Mouse (Mus musculus) MEL (cell line): ENCODE results near the gene Creb5. TPM values are rescaled to one million over a fixed set of nuclear protein-coding genes. Genes with fewer than 3 reads are reported as not detected.

Source experiments
- DNase-seq: peaks from one replicate; pipeline ENCODE4 v3.0.0; 2011; ENCODE audit warnings: low read depth, low spot score
- H3K27ac ChIP-seq: 2 replicates; pipeline ENCODE4 v1.5.1; 2012; ENCODE audit warnings: low read depth, mild to moderate bottlenecking, control low read depth, low read length, moderate library complexity; ENCODE audit not compliant: control insufficient read depth
- H3K27me3 ChIP-seq, 2 experiments: fragments of 150-350 bp in 1 of 2; sonication (generic) in 1 of 2; 2 replicates each; pipeline ENCODE4 v1.6.1; 2012; ENCODE audit warnings: low read length in 2 of 2, mild to moderate bottlenecking in 2 of 2, improper control_type of control experiment in 1 of 2, moderate library complexity in 1 of 2; ENCODE audit not compliant: insufficient read depth in 2 of 2, control insufficient read depth in 1 of 2
- H3K36me3 ChIP-seq, 2 experiments: 2 replicates each; pipeline ENCODE4 v1.6.1; 2012 to 2014; ENCODE audit warnings: low read length in 2 of 2, improper control_type of control experiment in 1 of 2, inconsistent platforms in 1 of 2, mild to moderate bottlenecking in 1 of 2; ENCODE audit not compliant: insufficient read depth in 2 of 2, control insufficient read depth in 1 of 2
- H3K4me1 ChIP-seq, 2 experiments: fragments of 150-350 bp in 1 of 2; sonication (generic) in 1 of 2; 2 replicates each; pipeline ENCODE4 v1.6.1; 2012; ENCODE audit warnings: low read length in 2 of 2, improper control_type of control experiment in 1 of 2, mild to moderate bottlenecking in 1 of 2; ENCODE audit not compliant: insufficient read depth in 2 of 2, control insufficient read depth in 1 of 2
- H3K4me3 ChIP-seq, 2 experiments: fragments of 150-350 bp in 1 of 2; sonication (generic) in 1 of 2; 2 replicates each; pipeline ENCODE4 v1.5.1; 2012; ENCODE audit warnings: low read depth in 2 of 2, low read length in 2 of 2, mild to moderate bottlenecking in 2 of 2, moderate library complexity in 2 of 2, control low read depth in 1 of 2, improper control_type of control experiment in 1 of 2; ENCODE audit not compliant: control insufficient read depth in 1 of 2, insufficient read depth in 1 of 2
- H3K79me2 ChIP-seq: 2 replicates; pipeline ENCODE4 v1.6.1; 2012; ENCODE audit warnings: mild to moderate bottlenecking, low read length, moderate library complexity; ENCODE audit not compliant: control insufficient read depth, poor library complexity, insufficient read depth
- H3K9ac ChIP-seq: 2 replicates; pipeline ENCODE4 v1.6.1; 2012; ENCODE audit warnings: low read depth, mild to moderate bottlenecking, control low read depth, low read length, moderate library complexity; ENCODE audit not compliant: control insufficient read depth, poor library complexity, severe bottlenecking
- H3K9me3 ChIP-seq: fragments of 150-350 bp; sonication (generic); replicated peaks from 2 replicates; pipeline ENCODE4 v1.6.1; 2012; ENCODE audit warnings: mild to moderate bottlenecking, low read length, improper control_type of control experiment, moderate library complexity; ENCODE audit not compliant: insufficient read depth
- CHD1 ChIP-seq: IDR thresholded peaks from 2 replicates; pipeline ENCODE4 v1.6.1; 2012; ENCODE audit warnings: low read depth, mild to moderate bottlenecking, inconsistent platforms, low read length, improper control_type of control experiment
- CHD2 ChIP-seq: IDR thresholded peaks from 2 replicates; pipeline ENCODE4 v1.6.1; 2011; ENCODE audit warnings: low read length, improper control_type of control experiment
- CTCF ChIP-seq, 3 experiments: IDR thresholded peaks in 2 of 3; conservative IDR thresholded peaks in 1 of 3; 2 replicates each; pipeline ENCODE4 v1.5.1; 2011 to 2012; ENCODE audit warnings: low read length in 3 of 3, low read depth in 2 of 3, mild to moderate bottlenecking in 2 of 3, improper control_type of control experiment in 1 of 3, inconsistent platforms in 1 of 3, mixed read lengths in 1 of 3, moderate library complexity in 1 of 3; ENCODE audit not compliant: control insufficient read depth in 1 of 3, insufficient read depth in 1 of 3, poor library complexity in 1 of 3, severe bottlenecking in 1 of 3
- E2F4 ChIP-seq: IDR thresholded peaks from 2 replicates; pipeline ENCODE4 v1.6.1; 2011; ENCODE audit warnings: low read depth, low read length, improper control_type of control experiment, borderline replicate concordance
- ELF1 ChIP-seq: IDR thresholded peaks from 2 replicates; pipeline ENCODE4 v1.6.1; 2014; ENCODE audit warnings: low read depth, mild to moderate bottlenecking, inconsistent platforms, low read length, improper control_type of control experiment, moderate library complexity
- GABPA ChIP-seq: IDR thresholded peaks from 2 replicates; pipeline ENCODE4 v1.6.1; 2012; ENCODE audit warnings: low read depth, mild to moderate bottlenecking, inconsistent platforms, low read length, improper control_type of control experiment, moderate library complexity
- GATA1 ChIP-seq: IDR thresholded peaks from 2 replicates; pipeline ENCODE4 v1.6.1; 2011; ENCODE audit warnings: low read depth, low read length, improper control_type of control experiment
- KAT2A ChIP-seq: conservative IDR thresholded peaks from 2 replicates; pipeline ENCODE4 v1.6.1; 2012; ENCODE audit warnings: low read depth, low read length, improper control_type of control experiment, inconsistent platforms
- MAFK ChIP-seq: IDR thresholded peaks from 2 replicates; pipeline ENCODE4 v1.6.1; 2011; ENCODE audit warnings: low read depth, mild to moderate bottlenecking, low read length, improper control_type of control experiment, borderline replicate concordance
- MAX ChIP-seq: IDR thresholded peaks from 2 replicates; pipeline ENCODE4 v1.6.1; 2011; ENCODE audit warnings: low read length, improper control_type of control experiment
- MYB ChIP-seq: IDR thresholded peaks from 2 replicates; pipeline ENCODE4 v1.6.1; 2011; ENCODE audit warnings: mild to moderate bottlenecking, low read depth, low read length, improper control_type of control experiment
- NRF1 ChIP-seq: IDR thresholded peaks from 2 replicates; pipeline ENCODE4 v1.6.1; 2014; ENCODE audit warnings: low read depth, mild to moderate bottlenecking, inconsistent platforms, low read length, improper control_type of control experiment, moderate library complexity; ENCODE audit not compliant: poor library complexity, insufficient read depth, severe bottlenecking
- POLR2A ChIP-seq, 2 experiments: IDR thresholded peaks; 2 replicates each; pipeline ENCODE4 v1.6.1; 2011 to 2012; ENCODE audit warnings: low read length in 2 of 2, mild to moderate bottlenecking in 2 of 2, control low read depth in 1 of 2, improper control_type of control experiment in 1 of 2, low read depth in 1 of 2, moderate library complexity in 1 of 2; ENCODE audit not compliant: control insufficient read depth in 1 of 2, insufficient read depth in 1 of 2, poor library complexity in 1 of 2
- POLR2AphosphoS2 ChIP-seq: IDR thresholded peaks from 2 replicates; pipeline ENCODE4 v1.6.1; 2011; ENCODE audit warnings: low read length, improper control_type of control experiment
- POLR2AphosphoS5 ChIP-seq: IDR thresholded peaks from 2 replicates; pipeline ENCODE4 v1.6.1; 2012; ENCODE audit warnings: low read depth, borderline replicate concordance, mild to moderate bottlenecking, inconsistent platforms, low read length, moderate library complexity, mixed read lengths
- RAD21 ChIP-seq: IDR thresholded peaks from 2 replicates; pipeline ENCODE4 v1.6.1; 2011; ENCODE audit warnings: mild to moderate bottlenecking, low read depth, low read length, improper control_type of control experiment
- RCOR1 ChIP-seq: IDR thresholded peaks from 2 replicates; pipeline ENCODE4 v1.6.1; 2012; ENCODE audit warnings: low read depth, mild to moderate bottlenecking, inconsistent platforms, low read length, improper control_type of control experiment
- TAL1 ChIP-seq: IDR thresholded peaks from 2 replicates; pipeline ENCODE4 v1.6.1; 2012; ENCODE audit warnings: mild to moderate bottlenecking, inconsistent platforms, low read length, moderate library complexity, mixed read lengths
- TCF12 ChIP-seq: IDR thresholded peaks from 2 replicates; pipeline ENCODE4 v1.6.1; 2014; ENCODE audit warnings: low read depth, mild to moderate bottlenecking, inconsistent platforms, low read length, improper control_type of control experiment, moderate library complexity
- USF1 ChIP-seq: IDR thresholded peaks from 2 replicates; pipeline ENCODE4 v1.6.1; 2014; ENCODE audit warnings: low read depth, mild to moderate bottlenecking, inconsistent platforms, low read length, improper control_type of control experiment, moderate library complexity
- USF2 ChIP-seq, 2 experiments: IDR thresholded peaks; 2 replicates each; pipeline ENCODE4 v1.6.1; 2011 to 2012; ENCODE audit warnings: improper control_type of control experiment in 2 of 2, low read length in 2 of 2, borderline replicate concordance in 1 of 2, inconsistent platforms in 1 of 2, low read depth in 1 of 2, mild to moderate bottlenecking in 1 of 2; ENCODE audit not compliant: insufficient read depth in 1 of 2
- ZMIZ1 ChIP-seq: IDR thresholded peaks from 2 replicates; pipeline ENCODE4 v1.6.1; 2012; ENCODE audit warnings: low read depth, mild to moderate bottlenecking, inconsistent platforms, low read length, improper control_type of control experiment, moderate library complexity
- ZNF384 ChIP-seq: IDR thresholded peaks from 2 replicates; pipeline ENCODE4 v1.6.1; 2012; ENCODE audit warnings: low read depth, mild to moderate bottlenecking, inconsistent platforms, low read length, improper control_type of control experiment
- polyA plus RNA-seq, 2 experiments: library from polyadenylated mRNA; stranded (reverse) in 1 of 2; unstranded in 1 of 2; fragments of >175 nt in 1 of 2; fragments of >200 nt in 1 of 2; gene quantifications; 2 replicates each; pipeline versions ENCODE4 v1.2.1 to v1.2.4; 2012; ENCODE audit warnings: low replicate concordance in 2 of 2, low read depth in 1 of 2; ENCODE audit not compliant: insufficient read length in 2 of 2, insufficient read depth in 1 of 2, missing spikeins in 1 of 2
- total RNA-seq: library from RNA; depleted of rRNA; stranded (reverse); fragments of 300-350 nt; gene quantifications from 2 replicates; pipeline ENCODE4 v1.2.3, GENCODE M21; 2012

Creb5 gene
- total and polyA plus RNA-seq, 3 experiments: not detected

- no peak overlapping the region for H3K27ac ChIP-seq
- H3K79me2 ChIP-seq: no peaks in the 10 kb centered on the region
- no peak overlapping the region for H3K9ac ChIP-seq
- no peak for TF ChIP-seq MYB
- no peak for TF ChIP-seq GABPA
- TF ChIP-seq NRF1: no peak
- no peak for TF ChIP-seq E2F4
- TF ChIP-seq POLR2AphosphoS2: no peak
- TF ChIP-seq KAT2A: no peak
- no peak for TF ChIP-seq POLR2A (IDR thresholded peaks at IDR 0.05; ENCODE audit: control insufficient read depth in 1 of 2, insufficient read depth in 1 of 2, low read depth in 1 of 2, low read length in 2 of 2, poor library complexity in 1 of 2)
- no peak for TF ChIP-seq MAFK
- no peak for TF ChIP-seq CTCF (IDR thresholded peaks at IDR 0.05 in 2 of 3, conservative IDR thresholded peaks at IDR 0.05 in 1 of 3; ENCODE audit: control insufficient read depth in 1 of 3, insufficient read depth in 1 of 3, low read depth in 2 of 3, low read length in 3 of 3, poor library complexity in 1 of 3, severe bottlenecking in 1 of 3)
- TF ChIP-seq TCF12: no peak
- TF ChIP-seq ZMIZ1: no peak
- TF ChIP-seq MAX: no peak
- TF ChIP-seq GATA1: no peak
- TF ChIP-seq POLR2AphosphoS5: no peak
- no peak for TF ChIP-seq ZNF384
- no peak for TF ChIP-seq CHD2
- no peak for TF ChIP-seq TAL1
- no peak for TF ChIP-seq USF2 (IDR thresholded peaks at IDR 0.05; ENCODE audit: borderline replicate concordance in 1 of 2, insufficient read depth in 1 of 2, low read depth in 1 of 2, low read length in 2 of 2)
- no peaks in the 10 kb centered on the region for H3K9me3 ChIP-seq
- no peaks in the 10 kb centered on the region for H3K4me1 ChIP-seq
- no peak for DNase-seq
- no peak overlapping the region for H3K4me3 ChIP-seq
- no peaks in the 10 kb centered on the region for H3K27me3 ChIP-seq
- no peaks in the 10 kb centered on the region for H3K36me3 ChIP-seq
These were observed 19.1 kb downstream of the Creb5 start for GRCm38 (mm10) chr6:53306156-53306555.

- TF ChIP-seq GATA1: no peak
- no peak for TF ChIP-seq POLR2AphosphoS5
- TF ChIP-seq ELF1: no peak
- TF ChIP-seq POLR2A (IDR thresholded peaks at IDR 0.05; ENCODE audit: control insufficient read depth in 1 of 2, insufficient read depth in 1 of 2, low read depth in 1 of 2, low read length in 2 of 2, poor library complexity in 1 of 2): no peak
- no peak for TF ChIP-seq RCOR1
- TF ChIP-seq MAFK: no peak
- TF ChIP-seq CHD1: no peak
- TF ChIP-seq RAD21: no peak
- no peak for TF ChIP-seq USF2 (IDR thresholded peaks at IDR 0.05; ENCODE audit: borderline replicate concordance in 1 of 2, insufficient read depth in 1 of 2, low read depth in 1 of 2, low read length in 2 of 2)
- TF ChIP-seq ZMIZ1: no peak
- TF ChIP-seq USF1: no peak
- H3K36me3 ChIP-seq: no peaks in the 10 kb centered on the region
- H3K27ac ChIP-seq: no peak overlapping the region
- H3K4me1 ChIP-seq: no peaks in the 10 kb centered on the region
- no peaks in the 10 kb centered on the region for H3K79me2 ChIP-seq
- H3K4me3 ChIP-seq: no peak overlapping the region
- no peak overlapping the region for H3K9ac ChIP-seq
- no peaks in the 10 kb centered on the region for H3K27me3 ChIP-seq
- no peaks in the 10 kb centered on the region for H3K9me3 ChIP-seq
- DNase-seq: no peak
These were observed 19.6 kb downstream of the Creb5 start for GRCm38 (mm10) chr6:53306710-53307109.
